Comparison of ENCODE assay signal across 9 mouse cellular contexts in the genomic region with DNA sequence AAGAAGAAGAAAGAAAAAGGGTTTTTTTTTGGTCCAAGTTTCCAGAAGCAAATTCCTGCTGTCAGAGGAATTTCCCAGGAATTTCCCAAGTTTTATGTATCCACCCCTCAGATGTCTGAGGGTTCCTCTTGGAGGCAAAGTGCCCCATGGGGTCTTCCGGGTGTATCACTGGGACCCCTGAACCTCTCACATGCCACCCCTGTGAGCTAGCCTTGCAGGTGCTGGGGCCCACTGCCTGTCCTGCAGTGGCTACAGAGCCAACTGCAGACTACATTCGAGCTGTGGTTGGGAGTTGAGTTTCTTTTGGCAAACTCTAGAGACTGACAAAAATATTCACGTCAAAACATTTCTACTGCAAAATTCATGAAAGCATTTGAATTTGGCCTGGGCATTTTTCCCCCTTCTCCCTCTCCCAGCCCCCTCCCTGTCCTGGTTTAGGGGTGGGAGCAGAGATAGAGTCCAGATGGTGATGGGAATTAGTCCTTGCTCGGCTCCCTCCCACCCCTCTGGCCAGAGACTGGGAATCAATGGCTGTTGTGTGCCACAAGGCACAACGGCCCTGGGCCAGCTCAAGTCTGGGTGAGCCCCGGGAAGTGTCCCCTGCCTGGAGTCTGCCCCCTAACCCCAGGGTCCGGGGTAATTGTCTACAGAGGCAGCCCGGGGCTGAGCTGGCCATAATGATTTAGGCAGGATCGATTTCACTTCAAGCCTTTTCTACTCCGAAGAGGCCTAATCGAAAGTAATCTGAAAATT.
DNase-seq lines count a peak whose midpoint lies in the region; ATAC-seq and TF ChIP-seq lines count a peak whose summit lies in the region.
"Had no signal": no experiment of that assay in that cellular context is flagged by ENCODE, and none has a peak within 500 bp of the region (broad histone marks: within the 10 kb centered on the region; RNA-seq: fewer than 3 reads in every experiment).

No protein-coding gene starts in this region.

- intact Hi-C loops in heart, postnatal 36 days (cut with DNase I), result no loop called here

- peaks cover 7% of the 10 kb centered on the region for H3K4me1 ChIP-seq in heart, embryonic 15.5 days (replicated peaks)
- H3K4me1 ChIP-seq in lung, embryonic 14.5 days (ENCODE audit: insufficient read depth), result peaks cover 8% of the 10 kb centered on the region; the same call in 1 of the 2 replicates
- H3K4me1 ChIP-seq in embryonic facial prominence, embryonic 14.5 days (ENCODE audit: control insufficient read depth, insufficient read depth, low read length), result peaks cover 32% of the 10 kb centered on the region

- H3K27me3 ChIP-seq in heart, embryonic 15.5 days, result peaks cover 7% of the 10 kb centered on the region; the same call in 1 of the 2 replicates
- H3K27me3 ChIP-seq in lung, embryonic 14.5 days (ENCODE audit: insufficient read depth, low read length), result no peaks in the 10 kb centered on the region
- H3K27me3 ChIP-seq in embryonic facial prominence, embryonic 14.5 days (replicated peaks; ENCODE audit: control insufficient read depth, insufficient read depth, low read length), result no peaks in the 10 kb centered on the region
- H3K27me3 ChIP-seq: CH12.LX; neural tube, embryonic 13.5 days had no signal

- no peak overlapping the region for H3K4me2 ChIP-seq in heart, embryonic 15.5 days
- H3K4me2 ChIP-seq in lung, embryonic 14.5 days, result peak overlapping the region; percentile 7; the same call in 1 of the 2 replicates
- peak overlapping the region; percentile 38 for H3K4me2 ChIP-seq in embryonic facial prominence, embryonic 14.5 days (ENCODE audit: low read depth, low read length)
- H3K4me2 ChIP-seq: neural tube, embryonic 13.5 days had no signal

- no peak for TF ChIP-seq CTCF in lung, embryonic 14.5 days (IDR thresholded peaks at IDR 0.05; ENCODE audit: low read depth)

- no peak overlapping the region for H3K9ac ChIP-seq in heart, embryonic 15.5 days
- no peak overlapping the region for H3K9ac ChIP-seq in lung, embryonic 14.5 days
- H3K9ac ChIP-seq in embryonic facial prominence, embryonic 14.5 days (ENCODE audit: low read depth, low read length), result no peak overlapping the region
- H3K9ac ChIP-seq: neural tube, embryonic 13.5 days had no signal

- H3K9me3 ChIP-seq in heart, embryonic 15.5 days (replicated peaks), result no peaks in the 10 kb centered on the region
- no peaks in the 10 kb centered on the region for H3K9me3 ChIP-seq in lung, embryonic 14.5 days (ENCODE audit: low read depth, low read length)
- H3K9me3 ChIP-seq in embryonic facial prominence, embryonic 14.5 days (ENCODE audit: control insufficient read depth, low read length), result no peaks in the 10 kb centered on the region
- H3K9me3 ChIP-seq: neural tube, embryonic 13.5 days had no signal

- 39% methylated on average over 11 of the region's 11 CpGs for WGBS in heart, embryonic 15.5 days
- 34% methylated on average over 11 of the region's 11 CpGs for WGBS in lung, embryonic 14.5 days
- WGBS in embryonic facial prominence, embryonic 14.5 days, result 14% methylated on average over 11 of the region's 11 CpGs

- no peak overlapping the region for H3K4me3 ChIP-seq in heart, embryonic 15.5 days
- H3K4me3 ChIP-seq in lung, embryonic 14.5 days (ENCODE audit: low read depth, low read length), result no peak overlapping the region
- no peak overlapping the region for H3K4me3 ChIP-seq in embryonic facial prominence, embryonic 14.5 days (ENCODE audit: low read depth, low read length)
- H3K4me3 ChIP-seq: neural tube, embryonic 13.5 days had no signal

- no peaks in the 10 kb centered on the region for H3K36me3 ChIP-seq in heart, embryonic 15.5 days
- H3K36me3 ChIP-seq in lung, embryonic 14.5 days (ENCODE audit: insufficient read depth), result no peaks in the 10 kb centered on the region
- H3K36me3 ChIP-seq in embryonic facial prominence, embryonic 14.5 days (ENCODE audit: control insufficient read depth, insufficient read depth, low read length), result no peaks in the 10 kb centered on the region
- H3K36me3 ChIP-seq: neural tube, embryonic 13.5 days had no signal

- DNase-seq in heart, postnatal 36 days, result no peak
- DNase-seq in lung, embryonic 14.5 days, result peak; percentile 62
- no peak for DNase-seq in lung, postnatal 14 days
- DNase-seq in embryonic facial prominence, embryonic 14.5 days (ENCODE audit: low spot score), result peak; percentile 83
- DNase-seq in lung, postnatal 25 days (ENCODE audit: low spot score), result peak; percentile 19
- DNase-seq in spleen, postnatal 10 days (ENCODE audit: low spot score in 2 of 2), result no peak

- H3K27ac ChIP-seq in heart, embryonic 15.5 days, result peak overlapping the region; percentile 41; the same call in 1 of the 2 replicates
- H3K27ac ChIP-seq in lung, embryonic 14.5 days (ENCODE audit: low read depth), result peak overlapping the region; percentile 79
- peak overlapping the region; percentile 82 for H3K27ac ChIP-seq in embryonic facial prominence, embryonic 14.5 days (replicated peaks; ENCODE audit: low read depth, low read length)
- H3K27ac ChIP-seq: neural tube, embryonic 13.5 days had no signal

- no peak for ATAC-seq in heart, embryonic 15.5 days (replicated peaks; ENCODE audit: insufficient number of reproducible peaks, insufficient read depth, low FRiP score, low read depth)
- peak; percentile 64; the same call in 1 of the 2 replicates for ATAC-seq in lung, embryonic 14.5 days (ENCODE audit: insufficient read depth)
- peak; percentile 42; the same call in 1 of the 2 replicates for ATAC-seq in embryonic facial prominence, embryonic 14.5 days (ENCODE audit: low read depth)

Comparison
In these comparisons a context has a peak if more than half of its experiments do, and no peak if none do; other contexts are left out.
1. DNase-seq: peak in lung, embryonic 14.5 days (single experiment), embryonic facial prominence, embryonic 14.5 days (single experiment) and lung, postnatal 25 days (single experiment); none in heart, postnatal 36 days (0 of 2), lung, postnatal 14 days (single experiment) and spleen, postnatal 10 days (0 of 2).
2. Peak in every context shown above with its lines, with median percentiles within 50 percentile points of each other: H3K27ac ChIP-seq.